Mouse (Mus musculus) midbrain, embryonic 16.5 days (tissue): ENCODE measurements at regions not wholly inside any gene's neighbourhood (a gene's known extent, or its start where the extent isn't known, plus 50 kb on each side); places are given as distances from the start of the nearest gene placed in this dataset.

Source experiments
- ATAC-seq: fragments of 200-750 bp; cut with Nextera tagmentation; 2 replicates; pipeline ENCODE4 v1.8.0; 2017; ENCODE audit warnings: moderate TSS enrichment
- H3K27ac ChIP-seq: fragments of 300-500 bp; sonication (generic); 2 replicates; pipeline ENCODE4 v1.5.1; 2014; ENCODE audit warnings: mild to moderate bottlenecking, low read length, mixed read lengths
- H3K27me3 ChIP-seq: fragments of 300-500 bp; sonication (generic); 2 replicates; pipeline ENCODE4 v1.6.1; 2014; ENCODE audit warnings: low read depth, low read length, mixed read lengths; ENCODE audit not compliant: control insufficient read depth, insufficient read depth
- H3K36me3 ChIP-seq: fragments of 300-500 bp; sonication (generic); 2 replicates; pipeline ENCODE4 v1.6.1; 2014; ENCODE audit warnings: mild to moderate bottlenecking, low read length, moderate library complexity, mixed read lengths; ENCODE audit not compliant: control insufficient read depth, insufficient read depth
- H3K4me1 ChIP-seq: fragments of 300-500 bp; sonication (generic); 2 replicates; pipeline ENCODE4 v1.6.1; 2014; ENCODE audit warnings: mild to moderate bottlenecking, low read length, mixed read lengths; ENCODE audit not compliant: control insufficient read depth, insufficient read depth
- H3K4me2 ChIP-seq: fragments of 300-500 bp; sonication (generic); 2 replicates; pipeline ENCODE4 v1.6.1; 2014; ENCODE audit warnings: mild to moderate bottlenecking, low read length, mixed read lengths
- H3K4me3 ChIP-seq: fragments of 300-500 bp; sonication (generic); 2 replicates; pipeline ENCODE4 v1.5.1; 2014; ENCODE audit warnings: low read depth, mild to moderate bottlenecking, low read length, moderate library complexity, mixed read lengths
- H3K9ac ChIP-seq: fragments of 300-500 bp; sonication (generic); 2 replicates; pipeline ENCODE4 v1.6.1; 2014; ENCODE audit warnings: low read depth, low read length, mixed read lengths
- H3K9me3 ChIP-seq: fragments of 300-500 bp; sonication (generic); replicated peaks from 2 replicates; pipeline ENCODE4 v1.6.1; 2014; ENCODE audit warnings: mild to moderate bottlenecking, low read length, mixed read lengths; ENCODE audit not compliant: control insufficient read depth, poor library complexity, severe bottlenecking
- WGBS: fragments of 180-500 bp; shearing (Covaris S2); extraction: QIAGEN DNeasy Blood & Tissue Kit; methylation state at CpG from one replicate; pipeline ENCODE4 v1.1.7; 2014; 5-methylcytosine and 5-hydroxymethylcytosine counted together

DNA sequence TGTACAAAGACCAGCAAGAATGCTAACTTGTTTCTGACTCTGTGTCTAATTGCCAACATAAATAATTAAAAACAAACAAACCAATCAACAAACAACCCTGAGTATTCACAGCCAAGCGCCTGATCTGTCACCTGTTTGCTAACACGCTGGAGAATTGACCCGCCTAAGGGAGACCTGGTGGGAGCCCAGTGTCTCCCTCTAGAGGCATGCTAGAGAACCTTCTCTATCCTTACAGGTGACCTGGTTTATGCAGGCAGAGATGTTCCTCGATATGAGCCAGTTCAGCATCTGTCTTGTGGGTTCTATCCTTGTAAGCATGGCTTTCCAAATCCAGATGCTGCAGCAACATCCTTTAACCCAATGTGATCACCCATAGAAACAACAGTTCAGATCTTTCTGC lies 143.1 kb upstream of the Smarca2 start:
- no peak overlapping the region for H3K27ac ChIP-seq
- H3K4me2 ChIP-seq, result no peak overlapping the region
- no peak for ATAC-seq
- H3K27me3 ChIP-seq, result no peaks in the 10 kb centered on the region
- peaks cover under 1% of the 10 kb centered on the region; the same call in 1 of the 2 replicates for H3K4me1 ChIP-seq
- H3K9ac ChIP-seq, result no peak overlapping the region
- H3K9me3 ChIP-seq, result no peaks in the 10 kb centered on the region
- no peak overlapping the region for H3K4me3 ChIP-seq
- no peaks in the 10 kb centered on the region for H3K36me3 ChIP-seq
- WGBS, result 49% methylated on average over 4 of the region's 4 CpGs

DNA sequence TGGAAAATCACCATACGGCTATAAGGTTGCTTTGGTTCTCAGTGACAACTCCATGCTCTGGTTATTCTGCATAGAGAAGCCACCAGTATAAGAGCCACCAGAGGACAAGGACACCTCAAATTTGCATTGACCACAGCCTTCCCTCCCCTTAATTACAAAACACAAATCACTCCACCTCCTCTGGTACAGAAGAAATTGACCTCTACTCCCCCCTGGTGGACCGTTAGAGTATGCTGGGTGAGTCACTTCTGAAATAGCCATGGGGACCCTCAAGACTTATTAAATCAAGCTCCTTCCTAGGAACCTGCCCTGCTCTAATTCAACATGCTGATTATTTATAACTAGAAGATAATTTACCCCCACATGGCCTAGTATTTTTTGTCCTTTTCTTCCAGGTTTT lies 139.6 kb upstream of the Smarca2 start:
- ATAC-seq, result no peak
- 53% methylated on average over 2 of the region's 2 CpGs for WGBS

DNA sequence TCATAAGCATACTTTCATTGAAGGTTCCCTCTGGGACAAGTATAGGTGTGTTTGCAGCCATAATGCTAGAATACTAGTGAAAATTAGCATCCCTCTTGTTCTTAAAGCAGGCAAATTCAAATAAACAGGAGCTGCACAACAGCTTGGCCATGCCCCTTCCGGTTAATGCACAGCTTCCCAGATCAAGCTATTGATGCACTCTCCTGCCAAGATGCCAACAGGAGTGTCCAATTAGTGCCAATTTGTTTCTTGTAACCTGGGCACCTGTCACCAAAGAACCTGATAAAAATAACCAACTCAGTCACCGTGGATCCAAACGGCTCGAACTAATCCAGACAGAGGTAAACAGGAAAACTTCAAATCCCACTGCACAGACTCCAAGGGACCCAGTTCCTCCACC lies 138.6 kb upstream of the Smarca2 start:
- H3K4me1 ChIP-seq, result peaks cover 10% of the 10 kb centered on the region
- H3K9me3 ChIP-seq, result no peaks in the 10 kb centered on the region
- no peak overlapping the region for H3K4me3 ChIP-seq
- 69% methylated on average over 4 of the region's 4 CpGs for WGBS
- H3K4me2 ChIP-seq, result no peak overlapping the region
- no peak overlapping the region for H3K27ac ChIP-seq
- no peaks in the 10 kb centered on the region for H3K27me3 ChIP-seq
- ATAC-seq, result no peak
- no peak overlapping the region for H3K9ac ChIP-seq
- no peaks in the 10 kb centered on the region for H3K36me3 ChIP-seq

More for the DNA sequence above, 139.6 kb upstream of the Smarca2 start:
- no peak overlapping the region for H3K4me2 ChIP-seq
- no peak overlapping the region for H3K27ac ChIP-seq
- H3K9ac ChIP-seq, result no peak overlapping the region
- peaks cover 10% of the 10 kb centered on the region for H3K4me1 ChIP-seq
- H3K9me3 ChIP-seq, result no peaks in the 10 kb centered on the region
- no peak overlapping the region for H3K4me3 ChIP-seq
- no peaks in the 10 kb centered on the region for H3K36me3 ChIP-seq
- H3K27me3 ChIP-seq, result no peaks in the 10 kb centered on the region

DNA sequence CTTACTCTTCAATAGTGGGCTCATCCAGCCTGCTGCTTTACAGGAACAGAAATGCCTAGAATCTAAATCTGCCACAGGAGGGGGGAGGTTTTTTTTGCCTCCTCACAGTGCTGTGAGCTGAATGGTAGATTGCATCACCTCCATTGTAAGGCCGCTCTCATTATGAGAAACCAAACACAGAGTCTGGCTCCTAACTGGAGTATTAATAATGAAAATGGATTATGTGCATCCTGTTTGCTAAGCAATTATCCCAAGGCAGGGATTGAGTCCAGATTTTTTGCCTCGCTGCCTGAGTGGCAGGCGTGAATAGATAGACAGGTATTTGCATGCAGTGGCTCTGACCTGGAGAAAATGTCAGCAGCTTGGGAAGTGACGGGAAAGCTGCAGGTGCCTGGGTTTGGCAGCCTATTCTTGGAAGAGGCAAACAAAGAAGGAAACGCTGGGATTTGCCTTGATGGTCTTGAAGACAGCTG lies 137.6 kb upstream of the Smarca2 start:
- Histone ChIP-seq H3K4me3 (no peak overlapping the region), H3K4me1 (peaks cover 10% of the 10 kb centered on the region), H3K27me3 (no peaks in the 10 kb centered on the region), H3K9me3 (no peaks in the 10 kb centered on the region), H3K9ac (peak overlapping the region; percentile 2; the same call in 1 of the 2 replicates), H3K27ac (peak overlapping the region; percentile 65), H3K36me3 (no peaks in the 10 kb centered on the region), H3K4me2 (peak overlapping the region; percentile 3)
- peak; percentile 79 for ATAC-seq
- WGBS, result 17% methylated on average over 5 of the region's 5 CpGs

DNA sequence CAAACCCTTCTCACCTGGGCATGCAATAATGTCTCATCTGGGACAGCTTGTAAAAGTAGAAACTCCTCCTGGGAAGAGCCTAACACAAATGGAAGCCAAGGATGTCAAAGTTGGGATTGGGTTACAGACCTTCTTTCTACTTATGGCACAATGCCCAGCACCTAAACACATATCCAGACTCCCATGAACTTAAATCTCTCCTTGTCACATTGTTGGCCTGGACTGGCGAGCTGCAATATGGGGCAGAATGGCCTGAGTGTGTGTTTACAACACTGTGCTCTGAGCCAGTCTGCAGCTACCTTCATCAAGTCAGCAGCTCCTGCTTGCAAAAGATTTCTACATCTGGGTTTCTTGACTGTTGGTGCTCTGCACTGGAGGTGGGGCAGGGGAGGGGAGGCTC lies 132.2 kb upstream of the Smarca2 start:
- no peaks in the 10 kb centered on the region for H3K36me3 ChIP-seq
- no peak for ATAC-seq
- no peak overlapping the region for H3K4me2 ChIP-seq
- H3K27ac ChIP-seq, result no peak overlapping the region
- no peaks in the 10 kb centered on the region for H3K9me3 ChIP-seq
- no peak overlapping the region for H3K4me3 ChIP-seq
- H3K9ac ChIP-seq, result no peak overlapping the region
- peaks cover under 1% of the 10 kb centered on the region; the same call in 1 of the 2 replicates for H3K4me1 ChIP-seq
- 0 out of 2 replicates have a peak, but pooled peaks cover 2% of the 10 kb centered on the region for H3K27me3 ChIP-seq
- WGBS, result 87% methylated on average over 1 of the region's 1 CpGs

DNA sequence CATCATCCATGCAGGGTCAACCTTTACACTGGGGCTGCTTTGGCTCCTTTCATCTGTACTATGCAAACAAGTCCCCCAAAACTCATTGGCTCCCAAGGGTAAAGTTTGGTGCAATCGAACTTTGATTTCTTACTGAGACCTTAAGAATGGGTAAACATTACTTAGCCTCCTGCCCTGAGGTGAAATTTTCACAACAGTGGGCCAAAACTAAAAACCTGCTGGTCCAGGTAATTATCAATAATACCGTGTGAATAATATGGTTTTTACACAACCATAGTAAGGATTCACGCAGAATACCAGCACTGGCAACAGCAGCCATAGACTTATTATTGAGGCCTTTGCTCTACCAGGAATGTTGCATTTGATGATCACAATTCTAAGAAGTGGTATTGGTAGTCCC lies 131.6 kb upstream of the Smarca2 start:
- WGBS, result 95% methylated on average over 3 of the region's 3 CpGs
- H3K9me3 ChIP-seq, result no peaks in the 10 kb centered on the region
- ATAC-seq, result no peak

DNA sequence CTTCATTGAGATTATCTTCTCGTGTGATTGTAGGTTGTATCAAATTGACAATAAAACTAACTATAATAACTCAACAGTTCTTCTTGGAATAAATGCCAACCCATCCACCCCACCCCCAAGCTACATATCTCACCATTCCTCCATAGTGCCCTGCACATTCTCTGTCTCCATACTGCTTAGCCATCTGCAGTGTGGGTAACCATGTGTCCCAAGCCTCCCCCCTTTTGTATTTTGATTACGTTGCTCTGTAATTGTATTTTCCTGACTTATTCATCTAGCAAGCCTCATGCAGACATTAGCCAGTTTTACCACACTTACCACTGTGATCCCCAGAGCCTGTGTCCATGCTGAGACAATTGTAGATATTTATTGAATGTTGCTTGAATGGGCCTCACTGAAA lies 129.7 kb upstream of the Smarca2 start:
- H3K27me3 ChIP-seq, result 0 out of 2 replicates have a peak, but pooled peaks cover 2% of the 10 kb centered on the region
- no peak overlapping the region for H3K4me3 ChIP-seq
- whole genome bisulfite sequencing, result 52% methylated on average over 2 of the region's 2 CpGs
- H3K9ac ChIP-seq, result no peak overlapping the region
- no peak overlapping the region for H3K27ac ChIP-seq
- no peaks in the 10 kb centered on the region for H3K9me3 ChIP-seq
- no peak overlapping the region for H3K4me2 ChIP-seq
- no peak for ATAC-seq
- H3K4me1 ChIP-seq, result no peaks in the 10 kb centered on the region
- H3K36me3 ChIP-seq, result no peaks in the 10 kb centered on the region

More for the DNA sequence above, 131.6 kb upstream of the Smarca2 start:
- no peak overlapping the region for H3K9ac ChIP-seq
- no peaks in the 10 kb centered on the region for H3K36me3 ChIP-seq
- H3K27me3 ChIP-seq, result 0 out of 2 replicates have a peak, but pooled peaks cover 2% of the 10 kb centered on the region
- H3K27ac ChIP-seq, result no peak overlapping the region
- H3K4me3 ChIP-seq, result no peak overlapping the region
- no peak overlapping the region for H3K4me2 ChIP-seq
- no peaks in the 10 kb centered on the region for H3K4me1 ChIP-seq

DNA sequence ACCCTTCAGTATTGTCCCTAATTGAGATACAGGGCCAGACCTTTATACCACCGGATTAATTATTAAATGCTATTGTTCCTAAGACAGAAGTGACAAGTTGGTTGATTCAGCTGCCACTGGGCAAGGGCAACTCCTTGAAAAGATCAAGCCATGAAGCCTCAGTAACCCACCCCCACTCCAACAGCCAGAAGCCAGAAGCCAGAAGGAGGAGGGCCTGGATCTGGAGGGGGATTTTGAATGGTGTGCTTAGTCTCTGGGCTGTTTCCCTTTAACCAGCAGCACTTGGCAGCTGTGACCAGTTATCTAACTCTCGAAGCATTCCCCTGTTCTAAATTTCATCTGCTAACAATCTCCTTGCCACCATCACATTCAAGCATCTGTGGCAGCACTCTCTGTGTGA lies 129.1 kb upstream of the Smarca2 start:
- 38% methylated on average over 2 of the region's 2 CpGs for WGBS
- Histone ChIP-seq H3K9me3 (no peaks in the 10 kb centered on the region), H3K4me1 (no peaks in the 10 kb centered on the region), H3K9ac (no peak overlapping the region), H3K27ac (no peak overlapping the region), H3K36me3 (no peaks in the 10 kb centered on the region), H3K27me3 (0 out of 2 replicates have a peak, but pooled peaks cover 2% of the 10 kb centered on the region), H3K4me2 (no peak overlapping the region), H3K4me3 (no peak overlapping the region)
- ATAC-seq, result no peak

DNA sequence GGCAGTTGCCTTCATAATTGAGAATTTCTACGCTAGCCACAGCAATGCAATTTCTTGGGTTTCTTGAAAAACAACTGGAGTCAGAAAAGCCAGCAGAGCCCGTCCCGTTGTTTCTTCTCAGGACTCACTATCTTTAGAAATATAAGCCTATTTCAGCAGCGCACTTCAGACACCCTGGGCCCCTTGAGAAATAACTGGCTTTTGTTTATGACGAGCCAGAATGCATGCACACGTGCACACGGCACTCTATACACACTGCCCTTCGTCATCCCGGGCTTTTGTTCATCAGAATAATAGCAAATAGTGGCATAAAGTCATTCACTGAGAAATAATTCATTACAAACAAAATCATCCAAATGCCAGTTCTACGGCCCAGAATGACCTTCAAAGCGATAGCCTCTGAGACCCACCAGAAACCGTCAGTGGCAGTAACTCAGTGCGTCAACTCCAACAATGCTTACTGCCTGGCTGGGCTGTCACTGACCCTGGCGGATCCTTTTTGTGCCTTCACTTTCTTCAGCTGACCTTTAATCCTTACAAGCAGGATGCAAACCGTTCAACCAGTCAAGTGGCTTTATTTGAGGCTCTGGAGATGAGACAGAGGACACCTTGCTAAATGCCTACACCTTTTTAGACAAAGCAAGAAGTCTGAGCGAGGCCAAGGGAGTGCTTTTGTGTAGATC lies 126.7 kb upstream of the Smarca2 start:
- Histone ChIP-seq H3K9ac (no peak overlapping the region), H3K4me1 (no peaks in the 10 kb centered on the region), H3K4me2 (peak overlapping the region; percentile 27), H3K27me3 (0 out of 2 replicates have a peak, but pooled peaks cover 2% of the 10 kb centered on the region), H3K9me3 (no peaks in the 10 kb centered on the region), H3K27ac (no peak overlapping the region), H3K36me3 (no peaks in the 10 kb centered on the region), H3K4me3 (no peak overlapping the region)
- WGBS, result 21% methylated on average over 16 of the region's 16 CpGs
- peak; percentile 60; the same call in 1 of the 2 replicates for ATAC-seq
